Mouse (Mus musculus): ENCODE measurements around the gene Fbxw4.

DNA sequence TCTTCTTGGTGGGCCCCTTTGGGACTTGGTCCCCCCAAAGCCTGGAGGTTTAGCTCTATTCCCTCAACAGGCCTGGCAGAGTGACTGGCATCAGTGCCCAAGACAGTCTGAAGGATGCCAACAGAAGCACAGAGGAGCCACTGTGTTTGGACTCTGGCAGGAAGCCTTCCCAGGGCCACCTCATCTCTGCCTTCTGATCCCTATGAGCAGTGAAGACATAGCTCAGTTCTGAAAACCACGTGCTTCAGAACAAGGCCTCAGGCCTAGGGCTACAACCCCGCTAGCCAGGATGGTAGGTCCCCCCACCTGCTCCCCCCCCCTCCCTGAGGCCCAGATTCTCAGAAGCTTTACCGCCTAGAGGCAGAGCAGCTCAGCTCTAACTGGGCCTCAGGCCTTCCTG, 45.2 kb downstream of the Fbxw4 start:
- no peak for TF ChIP-seq POLR2A (IDR thresholded peaks at IDR 0.05; ENCODE audit: insufficient read depth, low read length)
- no peak for TF ChIP-seq CTCF (IDR thresholded peaks at IDR 0.05; ENCODE audit: low read depth, low read length)
